Mouse (Mus musculus) lung, postnatal 10 days (tissue): ENCODE measurements around the gene C1qb.

Source experiments
- DNase-seq: peaks from one replicate; pipeline ENCODE4 v3.0.0; 2021

C1qb gene

GRCm38 (mm10) chr4:136886101-136886500, at the start of gene C1qb:
Gene C1qb (minus strand): TSS chr4:136886187.
- no peak for DNase-seq

GRCm38 (mm10) chr4:136934746-136935613, 49.0 kb upstream of the C1qb start:
- peak; percentile 55 for DNase-seq

GRCm38 (mm10) chr4:136930474-136930873, 44.5 kb upstream of the C1qb start:
- no peak for DNase-seq

- DNase-seq = peak; percentile 43
These were observed 42.9 kb upstream of the C1qb start for GRCm38 (mm10) chr4:136928928-136929327.

- no peak for DNase-seq
These were observed 39.8 kb upstream of the C1qb start for GRCm38 (mm10) chr4:136925804-136926203.

GRCm38 (mm10) chr4:136924529-136924928, 38.5 kb upstream of the C1qb start:
- peak; percentile 76 for DNase-seq

- DNase-seq = no peak
These were observed 33.5 kb upstream of the C1qb start for GRCm38 (mm10) chr4:136919526-136919925.

- DNase-seq = no peak
These were observed 32.8 kb upstream of the C1qb start for GRCm38 (mm10) chr4:136918834-136919233.

- no peak for DNase-seq
These were observed 31.2 kb upstream of the C1qb start for GRCm38 (mm10) chr4:136917165-136917524.

GRCm38 (mm10) chr4:136916359-136917164, 30.6 kb upstream of the C1qb start:
- no peak for DNase-seq

GRCm38 (mm10) chr4:136912841-136913240, 26.9 kb upstream of the C1qb start:
- no peak for DNase-seq

GRCm38 (mm10) chr4:136911804-136912203, 25.8 kb upstream of the C1qb start:
- DNase-seq = no peak

GRCm38 (mm10) chr4:136911211-136911646, 25.2 kb upstream of the C1qb start:
- no peak for DNase-seq

GRCm38 (mm10) chr4:136907809-136908208, 21.8 kb upstream of the C1qb start:
- no peak for DNase-seq

GRCm38 (mm10) chr4:136907033-136907432, 21.0 kb upstream of the C1qb start:
- peak; percentile 63 for DNase-seq

- no peak for DNase-seq
These were observed 19.0 kb upstream of the C1qb start for GRCm38 (mm10) chr4:136904767-136905539.

- no peak for DNase-seq
These were observed 13.2 kb upstream of the C1qb start for GRCm38 (mm10) chr4:136899154-136899553.

- DNase-seq = no peak
These were observed 12.7 kb upstream of the C1qb start, which contains the start of gene C1qa for GRCm38 (mm10) chr4:136898637-136899036. Gene C1qa (minus strand): TSS chr4:136898803.

GRCm38 (mm10) chr4:136898084-136898598, 12.2 kb upstream of the C1qb start:
- DNase-seq = no peak

GRCm38 (mm10) chr4:136896461-136896860, 10.5 kb upstream of the C1qb start:
- DNase-seq = no peak

GRCm38 (mm10) chr4:136895861-136896260, 9.9 kb upstream of the C1qb start:
- DNase-seq = no peak

GRCm38 (mm10) chr4:136894821-136895220, 8.8 kb upstream of the C1qb start:
- DNase-seq = no peak
